Mouse (Mus musculus) induced T-regulatory cell, adult 2 months (primary cell): Measurements from ENCODE around the gene Ccdc97.

Experiments used
- DNase-seq: peaks from one replicate; pipeline ENCODE4 v3.0.0-alpha.2; 2012; ENCODE audit warnings: low read depth

The Ccdc97 gene

DNA sequence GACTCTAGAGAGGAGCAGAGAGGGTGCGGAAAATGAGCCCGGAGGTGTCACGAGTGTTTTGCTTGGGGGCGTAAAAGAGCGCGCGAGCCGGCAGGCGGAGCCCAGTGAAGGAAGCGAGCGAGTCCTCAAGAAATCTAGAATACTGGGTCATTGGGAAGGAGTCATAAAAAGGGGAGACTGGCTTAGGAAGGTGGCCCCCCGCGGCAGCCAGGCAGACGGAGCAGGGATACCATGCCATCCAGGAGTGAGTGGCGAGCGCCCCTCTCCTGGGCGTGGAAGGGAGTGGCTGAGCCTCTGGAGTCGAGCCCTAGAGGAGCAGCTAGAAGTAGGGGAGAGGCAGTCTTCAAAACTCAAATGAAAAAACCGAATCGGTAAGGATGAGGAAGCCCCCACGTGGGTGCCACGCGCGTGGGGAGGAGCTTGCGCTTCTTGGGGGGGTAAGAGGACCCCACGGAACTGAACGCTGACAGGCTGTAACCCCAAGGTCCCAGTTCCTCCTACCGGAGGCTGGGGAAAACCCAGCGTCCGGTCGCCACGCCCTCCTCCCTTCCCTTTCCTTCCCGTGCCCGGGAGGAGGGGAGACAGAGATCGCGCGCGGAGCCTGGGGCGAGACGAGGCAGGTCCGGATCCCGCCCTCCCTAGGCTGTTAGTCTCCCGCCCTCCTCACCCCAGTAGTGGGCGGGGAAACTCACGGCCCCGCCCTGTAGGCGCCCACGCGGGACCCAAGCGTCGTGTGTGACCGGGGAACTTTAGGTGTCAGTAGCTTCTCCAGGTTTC is 29.9 kb downstream of the Ccdc97 start:
- peak; percentile 96 for DNase-seq

DNA sequence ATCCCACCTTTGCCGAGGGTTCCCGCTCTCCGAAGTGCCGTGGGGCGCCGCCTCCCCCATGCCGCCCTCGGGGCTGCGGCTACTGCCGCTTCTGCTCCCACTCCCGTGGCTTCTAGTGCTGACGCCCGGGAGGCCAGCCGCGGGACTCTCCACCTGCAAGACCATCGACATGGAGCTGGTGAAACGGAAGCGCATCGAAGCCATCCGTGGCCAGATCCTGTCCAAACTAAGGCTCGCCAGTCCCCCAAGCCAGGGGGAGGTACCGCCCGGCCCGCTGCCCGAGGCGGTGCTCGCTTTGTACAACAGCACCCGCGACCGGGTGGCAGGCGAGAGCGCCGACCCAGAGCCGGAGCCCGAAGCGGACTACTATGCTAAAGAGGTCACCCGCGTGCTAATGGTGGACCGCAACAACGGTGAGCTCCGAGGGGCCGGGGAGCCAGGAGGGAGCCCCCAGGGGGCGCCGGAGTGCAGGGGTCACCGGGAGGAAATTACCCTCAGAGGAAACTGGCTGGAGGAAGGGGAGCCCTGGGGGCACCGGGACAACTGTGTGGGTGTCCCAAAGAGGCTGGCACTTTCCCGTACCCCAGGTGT is 31.0 kb downstream of the Ccdc97 start:
- peak; percentile 76 for DNase-seq

DNA sequence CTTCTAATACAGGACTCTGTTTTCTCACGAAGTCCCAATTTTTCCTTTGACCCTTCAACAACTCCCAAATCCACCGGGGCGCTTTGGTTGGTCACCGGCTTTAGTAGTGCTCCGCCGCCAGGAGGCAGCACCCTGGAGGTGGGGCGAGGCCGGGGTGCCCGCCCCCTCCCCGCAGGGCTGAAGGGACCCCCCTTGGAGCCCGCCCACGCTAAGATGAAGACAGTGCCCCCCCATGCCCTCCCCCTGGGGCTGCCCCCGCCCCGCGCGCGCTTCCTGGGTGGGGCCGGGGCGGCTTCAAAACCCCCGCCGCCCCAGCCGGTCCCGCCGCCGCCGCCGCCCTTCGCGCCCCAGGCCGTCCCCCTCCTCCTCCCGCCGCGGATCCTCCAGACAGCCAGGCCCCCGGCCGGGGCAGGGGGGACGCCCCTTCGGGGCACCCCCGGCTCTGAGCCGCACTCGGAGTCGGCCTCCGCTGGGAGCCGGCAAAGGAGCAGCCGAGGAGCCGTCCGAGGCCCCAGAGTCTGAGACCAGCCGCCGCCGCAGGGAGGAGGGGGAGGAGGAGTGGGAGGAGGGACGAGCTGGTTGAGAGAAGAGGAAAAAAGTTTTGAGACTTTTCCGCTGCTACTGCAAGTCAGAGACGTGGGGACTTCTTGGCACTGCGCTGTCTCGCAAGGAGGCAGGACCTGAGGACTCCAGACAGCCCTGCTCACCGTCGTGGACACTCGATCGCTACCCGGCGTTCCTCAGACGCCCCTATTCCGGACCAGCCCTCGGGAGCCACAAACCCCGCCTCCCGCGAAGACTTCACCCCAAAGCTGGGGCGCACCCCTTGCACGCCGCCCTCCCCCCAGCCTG is 32.0 kb downstream of the Ccdc97 start, which contains the start of gene Tgfb1:
Gene Tgfb1 (plus strand): TSS at position 323 of the 852 bp plus-strand sequence.
- DNase-seq = peak; percentile 93

DNA sequence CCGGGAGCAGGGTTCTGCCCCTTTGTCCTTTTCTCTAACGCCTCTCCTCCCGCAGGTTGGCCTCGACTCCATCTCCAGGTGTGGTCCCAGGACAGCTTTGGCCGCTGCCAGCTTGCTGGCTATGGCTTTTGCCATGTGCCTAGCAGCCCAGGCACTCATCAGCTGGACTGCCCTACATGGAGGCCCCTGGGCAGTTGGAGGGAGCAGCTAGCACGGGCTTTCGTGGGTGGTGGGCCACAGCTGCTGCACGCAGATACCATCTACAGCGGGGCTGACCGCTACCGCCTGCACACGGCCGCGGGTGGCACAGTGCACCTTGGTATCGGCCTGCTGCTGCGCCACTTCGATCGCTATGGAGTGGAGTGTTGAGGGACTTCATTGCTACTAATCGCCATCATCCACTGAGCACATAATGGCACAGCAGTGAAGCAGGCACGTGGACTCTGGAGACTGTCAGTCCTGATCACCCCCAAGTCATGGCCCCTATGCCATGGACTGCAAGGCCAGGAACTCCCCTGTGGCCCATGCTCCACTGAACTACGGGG is 32.9 kb downstream of the Ccdc97 start:
- no peak for DNase-seq

DNA sequence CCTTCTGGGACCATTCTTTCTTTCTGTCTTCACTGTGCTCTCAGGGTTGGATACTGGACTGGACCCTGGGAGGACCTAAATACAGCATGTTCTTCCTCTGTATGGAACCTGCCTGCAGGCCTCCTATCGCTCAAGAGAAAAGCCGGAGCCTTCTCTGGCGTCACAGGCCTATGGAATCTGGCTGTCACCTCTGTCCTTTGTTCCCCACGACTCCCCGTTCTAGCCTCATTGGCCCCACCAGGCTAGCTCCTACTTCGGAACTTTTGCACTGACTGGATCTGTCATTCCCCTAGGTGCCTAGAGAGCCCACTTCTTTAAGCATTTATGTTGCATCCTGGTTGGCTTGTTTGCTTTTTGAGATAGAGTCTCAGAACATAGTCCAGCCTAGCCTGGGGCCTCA is 34.2 kb downstream of the Ccdc97 start:
- no peak for DNase-seq

DNA sequence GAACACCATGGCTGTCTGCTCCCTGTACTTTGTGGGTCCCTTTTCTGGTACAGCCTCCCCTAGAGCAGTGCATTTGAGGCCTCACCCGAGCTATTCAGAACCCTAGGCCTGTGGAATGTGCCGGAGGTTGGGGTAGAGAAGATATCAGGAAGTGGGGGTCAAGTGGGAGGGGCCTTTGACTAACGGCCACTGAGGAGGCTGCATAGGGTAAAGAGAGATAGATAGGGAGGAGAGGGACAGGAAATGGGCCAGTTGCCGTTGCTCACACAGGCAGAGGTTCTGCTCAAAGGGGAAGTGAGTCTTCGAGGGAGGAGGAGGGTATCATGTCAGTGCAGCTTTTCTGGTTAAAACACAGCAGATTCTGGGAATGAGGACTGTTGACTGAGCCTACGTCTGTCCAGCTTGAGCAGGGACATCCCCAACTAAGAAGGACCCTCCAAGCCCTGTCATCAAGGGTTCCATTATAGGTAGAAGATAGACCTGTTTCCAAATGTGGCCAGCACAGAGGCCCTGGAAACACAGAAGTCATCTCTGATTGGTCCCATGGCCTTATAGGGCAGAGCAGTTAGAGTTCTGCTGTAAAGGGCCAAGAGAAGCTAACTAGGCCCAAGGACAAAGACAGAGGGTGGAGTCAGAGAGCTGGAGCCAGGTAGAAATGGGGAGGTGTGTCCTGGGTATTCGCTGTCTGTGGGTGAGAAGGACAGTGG is 35.3 kb downstream of the Ccdc97 start:
- DNase-seq = peak; percentile 88

DNA sequence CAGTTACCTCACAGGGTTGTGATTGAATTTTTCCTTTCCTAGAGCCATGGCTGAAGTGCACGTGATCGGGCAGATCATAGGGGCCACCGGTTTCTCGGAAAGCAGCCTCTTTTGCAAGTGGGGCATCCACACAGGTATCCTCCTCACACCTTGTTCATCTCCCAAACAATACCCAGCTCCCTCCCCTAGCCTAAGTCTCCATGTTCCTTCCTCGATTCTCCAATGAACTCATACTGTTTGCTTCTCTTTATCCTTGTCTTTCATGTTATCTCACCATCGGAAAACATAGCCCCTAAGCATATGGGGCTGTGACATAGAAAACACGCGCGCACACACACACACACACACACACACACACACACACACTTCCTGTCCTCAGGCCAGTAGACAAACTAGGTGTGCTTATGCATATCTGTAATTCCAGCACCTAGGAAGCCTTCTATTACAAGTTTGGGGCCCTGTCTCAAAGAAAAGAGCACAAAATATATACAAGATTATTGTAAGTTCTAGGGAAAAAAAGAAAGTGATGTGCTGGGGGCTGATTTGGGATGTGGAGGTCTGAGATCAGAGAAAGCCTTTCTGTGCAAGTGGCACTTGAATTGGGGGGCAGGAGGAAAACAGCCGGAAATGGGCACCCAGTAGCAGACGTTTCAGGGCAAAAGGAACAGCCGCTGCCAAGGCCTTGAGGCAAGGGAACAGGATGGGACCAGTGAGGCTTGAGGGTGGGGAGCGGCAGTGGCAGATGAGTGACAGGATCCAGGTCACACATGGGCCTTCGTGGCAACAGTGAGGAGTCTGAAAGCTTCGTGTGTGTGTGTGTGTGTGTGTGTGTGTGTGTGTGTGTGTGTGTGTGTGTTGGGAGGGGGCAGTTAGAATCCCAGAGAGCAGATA is 37.3 kb downstream of the Ccdc97 start:
- DNase-seq = peak; percentile 75

DNA sequence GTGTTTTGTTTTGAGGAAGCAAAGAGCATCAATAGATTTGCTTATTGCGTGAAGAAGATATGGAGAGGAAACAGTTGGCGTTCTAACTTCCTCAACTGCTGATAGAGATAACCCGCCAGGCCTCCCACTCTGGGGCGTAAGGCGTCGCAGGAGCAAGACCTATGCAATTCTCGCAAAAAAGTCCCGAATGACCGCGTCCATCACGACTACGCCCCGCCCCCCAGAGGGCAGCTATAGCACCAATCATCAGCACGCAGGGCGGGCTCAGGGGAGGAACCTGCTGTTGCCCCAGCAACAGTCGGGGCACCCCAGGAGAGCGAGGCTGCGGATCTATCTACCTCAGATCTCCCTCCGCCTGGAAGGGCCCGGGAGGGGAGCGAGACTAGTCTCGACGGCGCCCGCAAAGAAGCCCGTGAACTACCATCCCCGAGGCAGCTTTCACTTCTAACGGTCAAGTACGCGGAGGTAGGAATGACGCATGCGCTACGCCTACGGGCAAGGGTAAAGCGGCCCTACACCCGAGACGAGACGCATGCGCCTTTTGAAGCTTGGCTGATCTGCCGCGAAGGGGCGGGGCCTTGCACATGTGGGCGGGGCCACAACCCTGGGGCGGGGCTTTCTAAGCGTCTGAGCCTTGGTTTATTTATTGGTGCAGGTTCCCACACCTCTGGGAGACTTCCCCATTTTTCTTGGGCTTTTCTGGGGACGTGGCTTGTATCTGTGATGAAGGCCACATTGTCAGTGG is 38.2 kb downstream of the Ccdc97 start, which contains the start of gene B9d2:
Gene B9d2 (plus strand): TSS at position 267 of the 745 bp plus-strand sequence.
- DNase-seq = peak; percentile 99

DNA sequence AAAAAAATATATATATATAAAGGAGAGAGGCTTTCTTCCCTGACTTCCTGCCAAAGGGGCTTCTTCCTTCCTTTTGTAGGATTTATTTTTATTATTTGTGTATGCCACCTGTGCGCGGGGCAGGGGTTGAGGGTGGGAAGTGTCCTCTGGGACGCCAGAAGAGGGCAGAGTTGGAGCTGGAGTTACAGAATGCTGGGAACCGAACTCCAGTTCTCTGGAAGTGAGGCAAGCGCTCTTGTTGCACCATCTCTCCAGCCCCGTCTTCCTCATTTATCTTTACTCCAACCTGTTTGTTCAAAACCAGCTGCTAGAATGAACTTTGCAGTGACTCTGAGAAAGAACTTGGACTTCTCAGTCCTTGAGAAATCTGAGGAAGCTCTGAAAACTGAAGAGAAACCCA is 38.9 kb downstream of the Ccdc97 start:
- DNase-seq = no peak

DNA sequence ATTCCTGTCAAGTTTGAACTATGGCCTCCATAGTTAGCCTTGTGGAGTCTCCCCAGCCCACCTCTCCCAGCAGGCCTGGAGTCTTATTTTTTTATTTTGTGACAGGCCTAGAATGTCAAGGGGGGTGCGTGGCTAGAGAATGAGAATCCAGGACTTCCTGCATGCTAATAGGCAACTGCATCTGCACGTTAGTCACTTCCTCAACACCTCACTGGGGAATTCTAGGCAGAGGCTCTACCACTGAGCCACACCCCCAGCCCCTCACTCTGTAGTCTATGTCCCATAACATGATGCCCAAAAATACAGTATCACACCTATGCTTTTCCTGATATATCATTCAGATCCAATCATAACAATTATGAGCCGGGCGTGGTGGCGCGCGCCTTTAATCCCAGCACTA is 41.9 kb downstream of the Ccdc97 start:
- DNase-seq = no peak

DNA sequence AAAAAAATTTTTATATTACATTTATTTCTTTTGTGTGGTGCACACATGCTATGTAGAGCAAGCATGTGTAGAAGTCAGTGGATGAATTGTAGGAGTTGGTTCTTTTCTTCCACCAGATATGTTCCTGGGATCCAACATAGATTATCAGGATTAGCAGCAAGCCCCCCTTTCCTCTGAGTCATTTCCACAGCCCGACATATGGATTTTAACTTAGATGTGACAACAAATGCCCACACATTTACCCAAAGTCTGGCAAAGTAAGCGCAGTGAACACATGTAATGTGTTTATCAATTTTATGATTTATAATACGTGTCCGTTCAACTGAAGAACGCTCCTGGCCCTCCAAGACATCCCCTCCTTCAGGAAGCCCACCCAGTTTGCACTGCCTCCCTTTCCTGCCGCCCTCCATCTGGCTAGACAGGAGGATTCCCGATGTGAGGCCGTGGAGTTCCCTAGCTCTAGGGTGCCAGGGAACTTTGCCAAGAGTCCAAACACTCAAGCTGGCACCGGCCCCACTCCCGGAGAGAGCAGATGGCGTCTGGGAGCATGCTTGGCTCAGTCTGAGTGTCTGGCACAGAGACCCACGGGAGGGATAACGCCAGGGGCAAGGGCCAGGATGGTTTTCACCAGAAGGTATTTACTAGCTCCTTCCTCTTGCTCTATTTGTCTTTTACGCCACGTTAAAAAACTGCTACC is 42.7 kb downstream of the Ccdc97 start:
- DNase-seq = no peak

DNA sequence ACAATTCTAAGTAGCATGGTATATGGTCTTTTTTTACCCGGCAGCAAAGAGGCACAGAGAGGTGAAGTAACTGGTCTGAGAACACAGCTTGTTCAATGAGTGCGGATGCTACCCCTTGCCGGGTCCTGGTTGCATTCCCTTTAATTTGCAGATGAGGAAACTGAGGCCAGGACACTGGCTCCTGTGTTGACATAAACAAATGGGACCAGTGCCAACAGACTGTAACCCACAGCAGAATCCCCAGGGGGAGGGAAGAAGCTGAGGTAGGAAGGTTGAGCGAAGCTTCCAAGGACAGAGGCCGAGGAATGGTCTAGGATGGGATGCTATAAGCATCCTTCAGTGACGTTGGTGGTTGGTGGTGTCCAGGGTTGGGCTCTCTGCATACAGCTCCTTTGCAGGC is 43.5 kb downstream of the Ccdc97 start:
- DNase-seq = peak; percentile 21

DNA sequence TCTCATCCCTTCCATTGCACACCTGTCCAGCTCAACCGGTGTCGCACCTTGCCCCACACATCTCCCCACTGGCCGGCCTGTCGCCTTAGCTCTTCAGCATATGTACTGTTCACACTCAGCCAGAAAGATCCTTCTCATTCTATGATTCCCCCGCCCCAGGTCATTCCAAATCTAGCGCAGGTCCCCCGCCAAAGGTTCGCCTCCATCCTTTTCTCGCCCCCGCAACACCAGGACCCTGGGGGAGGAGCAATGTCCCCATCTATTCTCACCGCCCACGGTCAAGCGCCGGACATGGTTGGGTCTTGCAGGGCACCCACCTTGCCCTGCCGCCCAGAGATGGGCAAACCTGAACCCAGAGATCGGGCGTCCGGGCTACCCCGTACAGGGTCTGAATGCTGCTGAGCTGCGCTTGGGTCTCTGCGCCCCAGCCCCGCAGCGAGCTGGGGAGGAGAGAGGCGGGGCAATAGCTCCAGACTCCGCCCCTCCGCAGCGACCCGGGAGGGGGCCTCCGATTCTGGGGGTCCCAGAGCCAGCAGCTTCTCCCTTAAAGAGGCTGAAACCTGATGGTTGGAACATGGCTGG is 44.1 kb downstream of the Ccdc97 start, which contains the start of gene Tmem91:
Gene Tmem91 (minus strand): TSS at position 448 of the 582 bp plus-strand sequence.
- DNase-seq = peak; percentile 44

DNA sequence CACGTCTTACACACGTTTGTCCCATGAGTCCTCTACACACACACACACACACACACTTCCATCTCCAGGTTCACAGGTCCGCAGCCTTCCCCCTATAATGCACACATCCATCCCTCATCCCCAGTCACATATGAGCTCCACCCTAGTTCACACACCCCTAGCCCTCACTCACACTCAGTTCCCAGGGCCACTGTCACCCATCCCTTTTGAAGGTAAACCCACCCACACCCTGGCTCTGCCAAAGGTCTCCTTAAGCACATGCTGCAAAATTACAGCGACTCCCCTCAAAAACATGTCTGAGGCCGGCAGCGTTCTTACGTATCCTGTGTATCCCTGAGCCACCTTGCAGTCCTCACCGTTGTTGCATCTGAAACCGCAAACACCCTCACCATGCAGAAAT is 44.6 kb downstream of the Ccdc97 start:
- peak; percentile 48 for DNase-seq

DNA sequence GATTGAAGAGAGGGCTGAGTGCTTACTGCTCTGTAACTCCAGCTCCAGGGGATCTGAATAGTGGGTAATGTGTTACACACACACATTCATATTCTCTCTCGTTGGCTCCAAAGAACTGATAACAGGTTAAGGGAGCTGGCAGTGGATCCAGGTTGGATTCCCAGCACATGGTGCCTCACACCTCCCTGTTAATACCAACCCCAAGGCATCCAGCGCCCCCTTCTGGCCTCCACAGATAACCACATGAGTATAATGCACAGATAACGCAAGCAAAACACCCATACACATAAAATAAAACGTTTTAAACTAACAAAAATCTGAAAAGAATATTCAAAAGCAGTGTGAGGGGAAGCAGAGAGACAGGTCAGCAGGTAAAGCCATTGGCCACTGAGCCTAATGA is 46.4 kb downstream of the Ccdc97 start:
- peak; percentile 49 for DNase-seq

DNA sequence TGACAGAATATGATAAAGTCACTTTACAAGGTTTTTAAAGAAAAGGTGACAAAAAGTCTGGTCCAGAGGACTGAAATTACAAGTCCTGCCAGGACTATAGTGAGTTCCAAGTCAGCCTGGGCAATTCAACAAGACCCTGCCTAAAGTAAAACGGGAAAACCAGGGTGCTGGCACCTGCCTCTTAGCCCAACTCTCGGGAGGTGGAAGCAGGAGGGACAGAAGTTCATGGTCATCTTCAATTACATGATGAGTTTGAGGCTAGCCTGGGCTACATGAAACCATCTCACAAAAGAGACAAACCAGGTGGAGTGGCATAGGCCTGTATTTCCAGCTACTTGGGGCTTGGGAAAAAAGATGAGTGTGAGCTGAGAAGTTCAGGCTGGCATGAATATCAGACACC is 47.2 kb downstream of the Ccdc97 start:
- DNase-seq = no peak

DNA sequence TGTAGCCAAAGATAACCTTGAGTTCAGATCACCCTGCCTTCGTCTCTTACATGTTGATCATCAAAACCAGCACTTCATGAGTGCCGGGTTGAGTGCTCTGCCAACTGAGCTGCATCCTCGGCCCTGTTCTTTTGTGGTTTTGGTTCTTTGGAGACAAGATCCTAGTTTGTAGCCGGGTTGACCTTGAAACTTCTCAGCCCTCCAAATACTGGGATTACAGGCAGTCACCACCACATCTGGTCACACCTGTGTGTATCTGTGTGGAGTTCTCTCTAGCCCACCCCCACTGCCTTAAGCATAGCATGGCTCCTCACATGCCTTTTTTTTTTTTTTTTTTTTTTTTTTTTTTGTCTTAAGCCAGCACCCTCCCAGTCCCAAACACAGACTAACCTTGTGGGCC is 48.8 kb downstream of the Ccdc97 start:
- no peak for DNase-seq

DNA sequence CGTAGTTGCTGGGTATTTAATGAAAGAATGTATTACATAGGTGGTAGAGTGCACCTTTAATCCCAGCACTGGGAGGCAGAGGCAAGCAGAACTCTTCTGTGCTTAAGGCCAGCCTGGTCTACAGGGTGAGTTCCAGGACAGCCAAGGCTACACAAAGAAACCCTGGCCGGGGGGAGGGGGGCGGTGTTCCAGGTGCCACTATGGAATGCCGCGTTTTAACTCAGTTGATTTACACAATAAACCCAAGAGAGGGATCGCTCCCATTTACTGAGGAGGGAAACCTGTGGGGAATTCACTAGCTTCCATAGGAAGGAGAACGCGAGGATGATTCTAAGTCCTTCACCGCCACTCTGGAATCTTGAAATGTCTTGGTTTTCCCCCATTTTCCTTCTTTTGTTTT is 49.3 kb downstream of the Ccdc97 start:
- DNase-seq = no peak

DNA sequence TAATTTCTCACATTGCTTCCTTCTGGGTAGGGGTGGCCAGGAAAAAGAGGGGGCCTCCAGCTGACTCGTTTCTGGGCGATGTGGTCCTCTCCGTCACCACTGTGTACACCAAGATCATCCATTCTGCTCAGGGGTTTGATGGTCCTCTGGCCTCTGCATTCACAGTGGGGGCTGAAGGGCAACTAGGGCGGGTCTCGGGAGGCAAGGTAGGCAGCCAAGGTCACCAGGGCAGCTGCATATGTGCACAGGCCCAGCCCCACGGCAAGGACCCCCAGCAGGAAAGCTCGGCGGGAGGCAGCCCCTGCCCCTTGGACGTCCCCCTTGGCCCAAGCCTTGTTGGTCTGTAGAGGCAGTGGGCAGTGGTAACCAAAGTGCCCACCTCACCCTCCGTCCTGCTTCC is 49.7 kb downstream of the Ccdc97 start:
- DNase-seq = no peak
